Mouse (Mus musculus): Measurements from ENCODE around the gene Ampd2.

DNA sequence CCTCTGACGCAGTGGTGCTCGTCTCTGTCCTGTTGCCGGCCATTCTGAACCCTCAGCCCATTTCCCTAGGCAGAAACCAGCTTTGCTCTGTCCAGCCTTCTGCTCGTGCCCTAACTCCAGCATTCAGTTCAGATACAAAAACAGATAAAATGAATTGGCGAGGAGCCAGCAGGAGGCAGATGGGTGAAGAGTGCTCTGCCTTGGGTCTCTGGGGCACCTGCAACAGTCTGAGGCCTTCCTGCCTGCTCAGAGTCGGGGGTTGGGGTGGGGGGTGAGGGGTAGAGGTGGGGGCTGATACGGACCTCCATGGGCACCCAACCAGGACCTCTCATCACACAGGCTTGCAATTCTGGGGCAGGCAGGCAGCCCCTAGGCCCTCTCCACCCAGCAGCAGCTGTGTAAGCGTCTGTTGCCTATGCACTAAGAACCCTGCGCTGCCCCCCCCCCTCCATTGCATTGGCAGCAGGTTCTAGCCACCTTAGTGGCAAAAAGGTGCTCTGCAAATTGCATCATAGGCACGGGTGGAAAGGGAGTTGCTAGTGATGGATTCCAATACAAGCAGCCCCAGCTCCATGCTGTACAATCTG lies 13.4 kb downstream of the Ampd2 start:
- TF ChIP-seq POLR2A (IDR thresholded peaks at IDR 0.05; ENCODE audit: low read depth, low read length) (no peak), CTCF (IDR thresholded peaks at IDR 0.05; ENCODE audit: extremely low read depth, insufficient read depth, insufficient read length, insufficient replicate concordance) (no peak)

Measured in spleen, adult 2 months (tissue).